Mouse (Mus musculus): ENCODE data around the gene Efl1.

Efl1 gene

GRCm38 (mm10) chr7:82819541-82819940 lies 171.1 kb downstream of the Efl1 start:
- no peak for DNase-seq

- DNase-seq = no peak
Observed at GRCm38 (mm10) chr7:82820661-82821060, 172.2 kb downstream of the Efl1 start.

GRCm38 (mm10) chr7:82821501-82821900 lies 173.1 kb downstream of the Efl1 start:
- no peak for DNase-seq

- no peak for DNase-seq
Observed at GRCm38 (mm10) chr7:82822528-82822927, 174.1 kb downstream of the Efl1 start.

Data from kidney, postnatal 4 days (tissue).